20 mouse cellular contexts compared by ENCODE assay signal in the genomic region with DNA sequence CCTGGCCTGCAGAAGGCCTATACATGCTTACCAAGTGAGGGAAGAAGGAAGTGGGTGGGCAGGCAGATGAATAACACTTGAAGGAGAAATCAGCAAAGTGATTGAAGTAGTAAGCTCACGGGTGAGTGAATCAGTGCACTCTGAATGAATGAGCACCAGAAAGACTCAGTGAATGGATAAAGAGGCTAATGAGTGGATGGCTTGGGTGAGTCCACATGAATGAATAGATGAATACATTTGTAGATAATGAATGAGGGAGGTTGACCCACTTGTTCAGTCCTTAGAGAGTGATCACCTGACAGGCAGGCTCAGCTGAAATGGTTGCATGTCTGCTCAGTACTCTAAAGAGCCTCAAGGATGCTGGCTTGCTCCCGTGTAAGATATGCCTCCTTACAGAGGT.
DNase-seq lines count a peak whose midpoint lies in the region; ATAC-seq and TF ChIP-seq lines count a peak whose summit lies in the region.
"Had no signal": no experiment of that assay in that cellular context is flagged by ENCODE, and none has a peak within 500 bp of the region (broad histone marks: within the 10 kb centered on the region; RNA-seq: fewer than 3 reads in every experiment).

No protein-coding gene starts in this region.

- H3K4me3 ChIP-seq in forebrain, embryonic 11.5 days (ENCODE audit: low read depth, low read length), result no peak overlapping the region
- H3K4me3 ChIP-seq in forebrain, embryonic 10.5 days, result no peak overlapping the region
- no peak overlapping the region for H3K4me3 ChIP-seq in forebrain, embryonic 14.5 days (ENCODE audit: low read depth, low read length)
- no peak overlapping the region for H3K4me3 ChIP-seq in hindbrain, postnatal 0 days (ENCODE audit: low read length)
- H3K4me3 ChIP-seq: gastrocnemius, adult 2 months; heart, embryonic 15.5 days; limb, embryonic 10.5 days; liver, embryonic 13.5 days had no signal

- no peaks in the 10 kb centered on the region for H3K9me3 ChIP-seq in forebrain, embryonic 11.5 days (ENCODE audit: control insufficient read depth, low read length)
- H3K9me3 ChIP-seq in forebrain, embryonic 10.5 days, result no peaks in the 10 kb centered on the region
- no peaks in the 10 kb centered on the region for H3K9me3 ChIP-seq in forebrain, embryonic 14.5 days (replicated peaks; ENCODE audit: control insufficient read depth, low read length)
- no peaks in the 10 kb centered on the region for H3K9me3 ChIP-seq in hindbrain, postnatal 0 days (ENCODE audit: low read length)
- H3K9me3 ChIP-seq: heart, embryonic 15.5 days; limb, embryonic 10.5 days; liver, embryonic 13.5 days had no signal

- no peak for TF ChIP-seq CTCF in hindbrain, postnatal 0 days (IDR thresholded peaks at IDR 0.05; ENCODE audit: low read depth)

- ATAC-seq in forebrain, embryonic 11.5 days (replicated peaks; ENCODE audit: low FRiP score), result peak; percentile 90
- peak; percentile 82 for ATAC-seq in forebrain, embryonic 14.5 days
- peak; percentile 67 for ATAC-seq in hindbrain, postnatal 0 days
- ATAC-seq: lung, postnatal 0 days; Patski had no signal

- H3K36me3 ChIP-seq in forebrain, embryonic 11.5 days (ENCODE audit: control insufficient read depth, insufficient read depth, low read length), result no peaks in the 10 kb centered on the region
- no peaks in the 10 kb centered on the region for H3K36me3 ChIP-seq in forebrain, embryonic 10.5 days (replicated peaks)
- H3K36me3 ChIP-seq in forebrain, embryonic 14.5 days (ENCODE audit: control insufficient read depth, insufficient read depth, low read length), result no peaks in the 10 kb centered on the region
- H3K36me3 ChIP-seq in hindbrain, postnatal 0 days (ENCODE audit: insufficient read depth, low read length), result no peaks in the 10 kb centered on the region
- H3K36me3 ChIP-seq: heart, embryonic 15.5 days; limb, embryonic 10.5 days; liver, embryonic 13.5 days had no signal

- 23% methylated on average over 2 of the region's 2 CpGs for WGBS in forebrain, embryonic 11.5 days
- 45% methylated on average over 2 of the region's 2 CpGs for WGBS in forebrain, embryonic 10.5 days
- 8% methylated on average over 2 of the region's 2 CpGs for WGBS in forebrain, embryonic 14.5 days
- WGBS in hindbrain, postnatal 0 days, result 31% methylated on average over 2 of the region's 2 CpGs

- no peaks in the 10 kb centered on the region for H3K27me3 ChIP-seq in forebrain, embryonic 11.5 days (ENCODE audit: control insufficient read depth, insufficient read depth, low read length)
- H3K27me3 ChIP-seq in forebrain, embryonic 10.5 days (ENCODE audit: poor library complexity, severe bottlenecking), result peaks cover 23% of the 10 kb centered on the region
- H3K27me3 ChIP-seq in forebrain, embryonic 14.5 days (replicated peaks; ENCODE audit: control insufficient read depth, insufficient read depth, low read length), result no peaks in the 10 kb centered on the region
- H3K27me3 ChIP-seq in hindbrain, postnatal 0 days (ENCODE audit: insufficient read depth, low read length), result no peaks in the 10 kb centered on the region
- H3K27me3 ChIP-seq: liver, embryonic 13.5 days had no signal

- H3K27ac ChIP-seq in forebrain, embryonic 11.5 days (ENCODE audit: low read depth, low read length), result no peak overlapping the region
- H3K27ac ChIP-seq in forebrain, embryonic 10.5 days, result no peak overlapping the region
- no peak overlapping the region for H3K27ac ChIP-seq in forebrain, embryonic 14.5 days (ENCODE audit: low read depth, low read length)
- no peak overlapping the region for H3K27ac ChIP-seq in hindbrain, postnatal 0 days
- H3K27ac ChIP-seq: gastrocnemius, adult 2 months; heart, embryonic 15.5 days; limb, embryonic 10.5 days; liver, embryonic 13.5 days; stomach, postnatal 0 days had no signal

- H3K4me1 ChIP-seq in forebrain, embryonic 11.5 days (replicated peaks; ENCODE audit: control insufficient read depth, insufficient read depth, low read length), result peaks cover 7% of the 10 kb centered on the region; the same call in 1 of the 2 replicates
- H3K4me1 ChIP-seq in forebrain, embryonic 10.5 days, result peaks cover 19% of the 10 kb centered on the region
- H3K4me1 ChIP-seq in forebrain, embryonic 14.5 days (ENCODE audit: control insufficient read depth, insufficient read depth, low read length), result 0 out of 2 replicates have a peak, but pooled peaks cover 3% of the 10 kb centered on the region
- no peaks in the 10 kb centered on the region for H3K4me1 ChIP-seq in hindbrain, postnatal 0 days (ENCODE audit: insufficient read depth, low read length)
- H3K4me1 ChIP-seq: heart, embryonic 15.5 days; limb, embryonic 10.5 days; liver, embryonic 13.5 days had no signal

- peak; percentile 46 for DNase-seq in forebrain, embryonic 11.5 days (ENCODE audit: low spot score)
- DNase-seq in forebrain, embryonic 10.5 days (ENCODE audit: extremely low spot score, low spot score), result no peak
- peak; percentile 61 for DNase-seq in forebrain, embryonic 14.5 days (ENCODE audit: low spot score)
- peak; percentile 28 for DNase-seq in hindbrain, postnatal 0 days (ENCODE audit: low spot score)
- peak; percentile 95 for DNase-seq in retina, postnatal 1 day
- DNase-seq in kidney, postnatal 36 days, result no peak
- no peak for DNase-seq in T-cell, adult 2 months (ENCODE audit: low spot score)
- DNase-seq in MN1 (ENCODE audit: low spot score), result no peak
- DNase-seq: cerebellum, adult 2 months; embryo, embryonic 11 days; gastrocnemius, adult 2 months; heart, adult 11 months; layer of hippocampus, postnatal 36 days; liver, embryonic 13.5 days; thymus, postnatal 14 days had no signal

- no peak overlapping the region for H3K9ac ChIP-seq in forebrain, embryonic 11.5 days (ENCODE audit: low read length)
- no peak overlapping the region for H3K9ac ChIP-seq in forebrain, embryonic 14.5 days (ENCODE audit: low read length)
- H3K9ac ChIP-seq in hindbrain, postnatal 0 days (replicated peaks; ENCODE audit: low read length), result no peak overlapping the region
- H3K9ac ChIP-seq: heart, embryonic 15.5 days; liver, embryonic 13.5 days had no signal

- H3K4me2 ChIP-seq in forebrain, embryonic 11.5 days (ENCODE audit: low read depth, low read length, severe bottlenecking), result no peak overlapping the region
- no peak overlapping the region for H3K4me2 ChIP-seq in forebrain, embryonic 14.5 days (ENCODE audit: low read length)
- no peak overlapping the region for H3K4me2 ChIP-seq in hindbrain, postnatal 0 days (ENCODE audit: low read depth, low read length)
- H3K4me2 ChIP-seq: heart, embryonic 15.5 days; liver, embryonic 13.5 days had no signal

Comparison
In these comparisons a context has a peak if more than half of its experiments do, and no peak if none do; other contexts are left out.
1. DNase-seq: peak in forebrain, embryonic 11.5 days (single experiment), forebrain, embryonic 14.5 days (single experiment), hindbrain, postnatal 0 days (single experiment) and retina, postnatal 1 day (single experiment); none in forebrain, embryonic 10.5 days (single experiment), kidney, postnatal 36 days (0 of 2), T-cell, adult 2 months (single experiment) and MN1 (single experiment).
2. Peak in every context shown above with its lines, with median percentiles within 50 percentile points of each other: ATAC-seq.